Mouse (Mus musculus) mature B cell (primary cell): ENCODE measurements at regions not wholly inside any gene's neighbourhood (a gene's known extent, or its start where the extent isn't known, plus 50 kb on each side); places are given as distances from the start of the nearest gene placed in this dataset.

Experiments
- in situ Hi-C: fragments of 300-500 bp; cut with MboI; formaldehyde crosslinking; loops from 2 replicates; pipeline ENCODE4 v1.14.3; 2019

GRCm38 (mm10) chr16:76591956-76592768 lies 218.5 kb upstream of the Nrip1 start:
- in situ Hi-C loops = no loop called here

GRCm38 (mm10) chr16:76589791-76590190 lies 216.2 kb upstream of the Nrip1 start:
- in situ Hi-C loops = no loop called here

GRCm38 (mm10) chr16:76577206-76577605 lies 203.6 kb upstream of the Nrip1 start:
- in situ Hi-C loops = no loop called here

GRCm38 (mm10) chr16:76575281-76575680 lies 201.7 kb upstream of the Nrip1 start:
- in situ Hi-C loops = no loop called here

- in situ Hi-C loops = no loop called here
Measured at GRCm38 (mm10) chr16:76566220-76566619, 192.6 kb upstream of the Nrip1 start.

GRCm38 (mm10) chr16:76554846-76555245 lies 181.2 kb upstream of the Nrip1 start:
- in situ Hi-C loops = no loop called here

GRCm38 (mm10) chr16:76549628-76550027 lies 176.0 kb upstream of the Nrip1 start:
- in situ Hi-C loops = loop anchor here (25.0 kb wide), 1 partner anchor 187 kb away; the partner anchor contains the start of gene Nrip1

- in situ Hi-C loops = loop anchor here (25.0 kb wide), 1 partner anchor 185 kb away; the partner anchor contains the start of gene Nrip1
Measured at GRCm38 (mm10) chr16:76547087-76547486, 173.5 kb upstream of the Nrip1 start.

GRCm38 (mm10) chr16:76546632-76547031 lies 173.0 kb upstream of the Nrip1 start:
- in situ Hi-C loops = loop anchor here (25.0 kb wide), 1 partner anchor 184 kb away; the partner anchor contains the start of gene Nrip1

- in situ Hi-C loops = loop anchor here (25.0 kb wide), 1 partner anchor 184 kb away; the partner anchor contains the start of gene Nrip1
Measured at GRCm38 (mm10) chr16:76545942-76546341, 172.3 kb upstream of the Nrip1 start.

- in situ Hi-C loops = loop anchor here (25.0 kb wide), 1 partner anchor 183 kb away; the partner anchor contains the start of gene Nrip1
Measured at GRCm38 (mm10) chr16:76544972-76545371, 171.3 kb upstream of the Nrip1 start.

- in situ Hi-C loops = loop anchor here (25.0 kb wide), 1 partner anchor 179 kb away; the partner anchor contains the start of gene Nrip1
Measured at GRCm38 (mm10) chr16:76540964-76541363, 167.3 kb upstream of the Nrip1 start.

GRCm38 (mm10) chr16:76540328-76540923 lies 166.8 kb upstream of the Nrip1 start:
- in situ Hi-C loops = loop anchor here (25.0 kb wide), 1 partner anchor 178 kb away; the partner anchor contains the start of gene Nrip1

- in situ Hi-C loops = loop anchor here (25.0 kb wide), 1 partner anchor 177 kb away; the partner anchor contains the start of gene Nrip1
Measured at GRCm38 (mm10) chr16:76539669-76540068, 166.0 kb upstream of the Nrip1 start.

GRCm38 (mm10) chr16:76537871-76538270 lies 164.2 kb upstream of the Nrip1 start:
- in situ Hi-C loops = loop anchor here (25.0 kb wide), 1 partner anchor 176 kb away; the partner anchor contains the start of gene Nrip1

- in situ Hi-C loops = loop anchor here (25.0 kb wide), 1 partner anchor 171 kb away; the partner anchor contains the start of gene Nrip1
Measured at GRCm38 (mm10) chr16:76532928-76533217, 159.2 kb upstream of the Nrip1 start.

GRCm38 (mm10) chr16:76532142-76532927 lies 158.7 kb upstream of the Nrip1 start:
- in situ Hi-C loops = loop anchor here (25.0 kb wide), 1 partner anchor 170 kb away; the partner anchor contains the start of gene Nrip1

GRCm38 (mm10) chr16:76530886-76531285 lies 157.3 kb upstream of the Nrip1 start:
- in situ Hi-C loops = loop anchor here (25.0 kb wide), 1 partner anchor 169 kb away; the partner anchor contains the start of gene Nrip1

GRCm38 (mm10) chr16:76529613-76530012 lies 156.0 kb upstream of the Nrip1 start:
- in situ Hi-C loops = loop anchor here (25.0 kb wide), 1 partner anchor 167 kb away; the partner anchor contains the start of gene Nrip1

GRCm38 (mm10) chr16:76527106-76527949 lies 153.7 kb upstream of the Nrip1 start:
- in situ Hi-C loops = loop anchor here (25.0 kb wide), 1 partner anchor 165 kb away; the partner anchor contains the start of gene Nrip1
